Mouse (Mus musculus) layer of hippocampus, postnatal 36 days (tissue): ENCODE measurements around the gene Gm13696. TPM values are rescaled to one million over a fixed set of nuclear protein-coding genes. Genes with fewer than 3 reads are reported as not detected.

Experiments
- total RNA-seq, 2 experiments: library from RNA; stranded (reverse); gene quantifications; 2 replicates each; pipeline ENCODE4 v1.2.3; 2021

Gm13696 gene
- total RNA-seq, 2 experiments from 2014 or later: 1.7 TPM

Other genes with a start within 250 kb of the Gm13696 start
- gene Itgav, start 248.7 kb upstream of the Gm13696 start, total RNA-seq: 10 to 100 TPM; 58.6 to 60.5 TPM
- gene Fam171b, start 160.5 kb upstream of the Gm13696 start, total RNA-seq: 100 to 1,000 TPM; 191 to 210 TPM
- gene Zswim2, start 31.9 kb upstream of the Gm13696 start, total RNA-seq: under 1 TPM in 1 of 2 experiments, not detected in 1; 0.27 TPM
- 1 to 10 TPM; 1.7 TPM for gene Gm13698, start 17.4 kb upstream of the Gm13696 start, total RNA-seq
- 1 to 10 TPM; 1.7 TPM for gene Gm13693, start 11.6 kb upstream of the Gm13696 start, total RNA-seq
- 1 to 10 TPM in 1 of 2 experiments, not detected in 1; 1.7 TPM for gene Gm13695, start 5.8 kb upstream of the Gm13696 start, total RNA-seq
- 1 to 10 TPM; 1.7 TPM for gene Gm13694, start 5.8 kb downstream of the Gm13696 start, total RNA-seq
- 1 to 10 TPM; 1.7 TPM for gene Gm13697, start 11.6 kb downstream of the Gm13696 start, total RNA-seq
- 1 to 10 TPM; 1.7 TPM for gene Gm13691, start 17.4 kb downstream of the Gm13696 start, total RNA-seq